Mouse (Mus musculus) G1E (cell line): ENCODE data around the gene Srd5a3. TPM values are rescaled to one million over a fixed set of nuclear protein-coding genes. Genes with fewer than 3 reads are reported as not detected.

ENCODE experiments used
- ATAC-seq: 2 replicates; pipeline ENCODE4 v1.8.0; 2016; ENCODE audit warnings: mild to moderate bottlenecking; ENCODE audit not compliant: insufficient number of reproducible peaks, poor library complexity, low FRiP score, severe bottlenecking; ENCODE audit errors: extremely low read depth
- DNase-seq: peaks from one replicate; pipeline ENCODE4 v3.0.0; 2012; ENCODE audit warnings: low spot score
- H3K27me3 ChIP-seq: 2 replicates; pipeline ENCODE4 v1.6.1; 2012; ENCODE audit warnings: mild to moderate bottlenecking, low read length, inconsistent platforms; ENCODE audit not compliant: insufficient read depth
- H3K36me3 ChIP-seq: replicated peaks from 2 replicates; pipeline ENCODE3; 2012; ENCODE audit warnings: mild to moderate bottlenecking, inconsistent platforms
- H3K4me1 ChIP-seq: 2 replicates; pipeline ENCODE4 v1.6.1; 2012; ENCODE audit warnings: low read depth, low read length, inconsistent platforms, mixed read lengths; ENCODE audit not compliant: insufficient read depth
- H3K4me3 ChIP-seq: 2 replicates; pipeline ENCODE4 v1.5.1; 2012; ENCODE audit warnings: low read depth, mild to moderate bottlenecking, inconsistent platforms, low read length, moderate library complexity, mixed read lengths
- H3K9me3 ChIP-seq: replicated peaks from 2 replicates; pipeline ENCODE4 v1.6.1; 2012; ENCODE audit warnings: inconsistent platforms
- CTCF ChIP-seq: IDR thresholded peaks from 2 replicates; pipeline ENCODE4 v1.5.1; 2012; ENCODE audit warnings: low read depth, low read length, inconsistent platforms, mixed read lengths
- GATA1 ChIP-seq: IDR thresholded peaks from 2 replicates; pipeline ENCODE4 v1.6.1; 2012; ENCODE audit warnings: borderline replicate concordance, low read length, inconsistent platforms, mixed read lengths
- GATA2 ChIP-seq: IDR thresholded peaks from 2 replicates; pipeline ENCODE4 v1.6.1; 2012; ENCODE audit warnings: low read depth, low read length, inconsistent platforms, borderline replicate concordance
- POLR2AphosphoS5 ChIP-seq: IDR thresholded peaks from 2 replicates; pipeline ENCODE4 v1.6.1; 2012; ENCODE audit warnings: low read depth, low read length, inconsistent platforms; ENCODE audit not compliant: insufficient replicate concordance
- TAL1 ChIP-seq: conservative IDR thresholded peaks from 2 replicates; pipeline ENCODE4 v1.6.1; 2012; ENCODE audit warnings: low read depth, low read length, inconsistent platforms, mixed read lengths
- polyA plus RNA-seq: library from polyadenylated mRNA; stranded (reverse); fragments of >175 nt; gene quantifications from 2 replicates; pipeline ENCODE4 v1.2.3, GENCODE M21; 2012
- total RNA-seq, 2 experiments: library from RNA; stranded (forward) in 1 of 2; stranded (reverse) in 1 of 2; fragments of 200-1000 nt in 1 of 2; fragments of >200 nt in 1 of 2; fragmentation: Nextera tagmentation in 1 of 2; gene quantifications; 2 replicates each; pipeline ENCODE4 v1.2.3; 2014 to 2017

Gene Srd5a3
- total and polyA plus RNA-seq, 3 experiments, result 45.4 to 58.4 (median 52.2) TPM

DNA sequence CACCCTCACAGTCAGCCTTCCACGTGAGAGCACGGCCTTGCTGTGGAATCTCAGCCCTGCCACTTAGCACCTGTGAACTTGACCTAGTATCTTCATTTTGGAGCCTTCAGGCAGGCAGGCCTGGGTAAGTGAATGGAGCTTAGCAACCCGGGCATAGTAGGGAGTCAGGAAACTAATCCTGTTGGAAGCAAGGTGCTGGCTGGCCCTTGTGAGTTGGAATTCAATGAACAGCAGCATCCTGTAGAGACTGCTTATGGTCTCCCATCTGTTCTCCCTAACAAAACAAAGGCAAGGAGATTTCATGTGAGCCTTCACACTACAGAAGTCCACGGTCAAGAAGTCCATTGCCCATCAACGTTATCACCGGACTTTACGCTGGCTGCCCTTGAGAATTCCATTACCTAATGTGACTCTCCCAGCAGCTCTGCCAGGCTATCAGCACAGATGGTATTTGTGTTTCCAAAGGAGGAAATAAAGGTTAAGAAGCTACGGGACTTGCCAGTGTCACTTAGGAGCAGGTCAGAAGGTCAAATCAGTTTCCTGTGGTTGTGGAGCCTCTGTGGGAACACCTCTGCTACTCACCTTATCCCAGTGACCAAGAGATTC, 24.5 kb upstream of the Srd5a3 start:
- H3K9me3 ChIP-seq, result no peaks in the 10 kb centered on the region
- H3K4me3 ChIP-seq, result no peak overlapping the region
- peaks cover 20% of the 10 kb centered on the region for H3K27me3 ChIP-seq
- no peak for ATAC-seq
- no peaks in the 10 kb centered on the region for H3K36me3 ChIP-seq
- no peaks in the 10 kb centered on the region for H3K4me1 ChIP-seq
- no peak for DNase-seq
- TF ChIP-seq TAL1, result no peak
- no peak for TF ChIP-seq GATA1
- TF ChIP-seq GATA2, result no peak
- TF ChIP-seq POLR2AphosphoS5, result no peak
- no peak for TF ChIP-seq CTCF

- Histone ChIP-seq H3K4me1 (no peaks in the 10 kb centered on the region), H3K4me3 (no peak overlapping the region), H3K27me3 (peaks cover 17% of the 10 kb centered on the region), H3K9me3 (peaks cover 4% of the 10 kb centered on the region; the same call in 1 of the 2 replicates), H3K36me3 (no peaks in the 10 kb centered on the region)
- TF ChIP-seq CTCF (peak; percentile 29; the same call in 1 of the 2 replicates), GATA1 (no peak), TAL1 (no peak)
- ATAC-seq (no peak), DNase-seq (no peak)
These were observed 21.6 kb upstream of the Srd5a3 start for GRCm38 (mm10) chr5:76118441-76118840.

- no peak for ATAC-seq
- no peak for DNase-seq
- Histone ChIP-seq H3K9me3 (peaks cover 4% of the 10 kb centered on the region; the same call in 1 of the 2 replicates), H3K4me3 (no peak overlapping the region), H3K27me3 (peaks cover 17% of the 10 kb centered on the region), H3K4me1 (no peaks in the 10 kb centered on the region), H3K36me3 (no peaks in the 10 kb centered on the region)
- TF ChIP-seq TAL1, result no peak
- TF ChIP-seq CTCF, result no peak
- no peak for TF ChIP-seq GATA1
- no peak for TF ChIP-seq POLR2AphosphoS5
- TF ChIP-seq GATA2, result no peak
These were observed 19.4 kb upstream of the Srd5a3 start for GRCm38 (mm10) chr5:76120634-76121033.

GRCm38 (mm10) chr5:76127584-76128316, 12.3 kb upstream of the Srd5a3 start:
- Histone ChIP-seq H3K36me3 (no peaks in the 10 kb centered on the region), H3K4me1 (peaks cover 7% of the 10 kb centered on the region), H3K4me3 (no peak overlapping the region), H3K27me3 (peaks cover 7% of the 10 kb centered on the region), H3K9me3 (peaks cover under 1% of the 10 kb centered on the region; the same call in 1 of the 2 replicates)
- DNase-seq (no peak), ATAC-seq (no peak)
- TF ChIP-seq GATA2 (no peak), TAL1 (no peak), CTCF (no peak), POLR2AphosphoS5 (no peak), GATA1 (no peak)

- H3K4me1 ChIP-seq, result peaks cover 7% of the 10 kb centered on the region
- ATAC-seq (no peak), DNase-seq (no peak)
- H3K27me3 ChIP-seq, result peaks cover 4% of the 10 kb centered on the region
- no peak overlapping the region for H3K4me3 ChIP-seq
- TF ChIP-seq GATA2 (no peak), TAL1 (no peak), GATA1 (no peak), POLR2AphosphoS5 (no peak), CTCF (no peak)
- H3K36me3 ChIP-seq, result no peaks in the 10 kb centered on the region
- no peaks in the 10 kb centered on the region for H3K9me3 ChIP-seq
These were observed 9.8 kb upstream of the Srd5a3 start for GRCm38 (mm10) chr5:76130292-76130691.

DNA sequence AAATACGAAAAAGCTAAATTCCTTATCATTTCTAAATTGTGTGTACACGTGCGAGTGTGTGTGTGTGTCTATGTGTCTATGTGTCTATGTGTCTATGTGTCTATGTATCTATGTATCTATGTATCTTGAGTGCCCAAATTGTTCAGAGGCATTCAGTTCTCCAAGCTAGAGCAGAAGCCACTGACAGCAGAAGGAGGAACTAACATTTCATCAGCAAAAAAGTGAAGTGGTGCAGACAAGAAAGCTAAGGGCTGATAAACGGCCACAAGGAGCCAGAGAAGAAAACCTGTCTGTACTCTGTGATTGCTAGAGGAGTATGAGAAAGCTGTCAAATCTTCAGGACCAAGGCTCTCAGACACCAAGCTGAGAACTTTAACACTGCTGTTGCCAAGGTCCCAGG, 8.1 kb upstream of the Srd5a3 start:
- Histone ChIP-seq H3K4me3 (no peak overlapping the region; the same call in 1 of the 2 replicates), H3K4me1 (peaks cover 8% of the 10 kb centered on the region), H3K9me3 (no peaks in the 10 kb centered on the region), H3K36me3 (no peaks in the 10 kb centered on the region), H3K27me3 (peaks cover under 1% of the 10 kb centered on the region; the same call in 1 of the 2 replicates)
- ATAC-seq (peak; percentile 68), DNase-seq (no peak)
- TF ChIP-seq GATA2 (no peak), GATA1 (no peak), TAL1 (no peak), POLR2AphosphoS5 (no peak), CTCF (no peak)
